Comparison of ENCODE assay signal across 14 mouse cellular contexts in the genomic region with DNA sequence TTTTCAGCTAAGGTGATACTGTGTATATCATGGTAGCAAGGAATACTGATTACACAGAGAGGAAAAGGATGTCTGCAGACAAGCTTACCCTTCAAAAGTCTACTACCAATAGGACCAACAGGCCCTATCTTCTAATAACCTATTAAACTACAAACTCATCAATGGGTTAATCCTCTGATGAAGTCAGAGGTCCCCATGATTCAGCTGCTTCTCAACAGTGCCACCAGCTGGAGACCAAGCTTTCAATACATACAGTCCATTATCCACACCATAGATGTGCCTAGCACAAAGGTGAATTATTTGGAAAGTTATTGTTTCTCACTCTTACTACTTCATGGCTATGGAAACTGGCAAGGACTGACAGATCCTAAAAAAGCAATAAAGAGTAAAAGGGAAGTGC.
"Had no signal": no experiment of that assay in that cellular context is flagged by ENCODE, and none has a peak within 500 bp of the region (broad histone marks: within the 10 kb centered on the region; RNA-seq: fewer than 3 reads in every experiment).

No protein-coding gene starts in this region.

- H3K4me3 ChIP-seq: limb, embryonic 12.5 days; liver, embryonic 13.5 days; megakaryocyte, embryonic 14.5 days; midbrain, embryonic 12.5 days; stomach, embryonic 15.5 days had no signal

- ATAC-seq: liver, postnatal 0 days; midbrain, embryonic 16.5 days had no signal

- H3K4me1 ChIP-seq: limb, embryonic 12.5 days; liver, embryonic 13.5 days; megakaryocyte, embryonic 14.5 days; stomach, embryonic 15.5 days had no signal

- H3K27ac ChIP-seq: limb, embryonic 12.5 days; liver, embryonic 13.5 days; macrophage; midbrain, embryonic 12.5 days; stomach, embryonic 15.5 days had no signal

- H3K36me3 ChIP-seq: limb, embryonic 12.5 days; liver, embryonic 13.5 days; midbrain, embryonic 12.5 days; stomach, embryonic 15.5 days had no signal

- DNase-seq: kidney, adult 18-20 months; kidney, postnatal 10 days; kidney, postnatal 4 days; liver; liver, embryonic 13.5 days; liver, postnatal 0 days; right cerebral cortex, postnatal 14 days; thymus, postnatal 36 days had no signal

- H3K9ac ChIP-seq: limb, embryonic 12.5 days; liver, embryonic 13.5 days; liver, postnatal 0 days; midbrain, embryonic 12.5 days; stomach, embryonic 15.5 days had no signal

- H3K9me3 ChIP-seq: limb, embryonic 12.5 days; liver, embryonic 13.5 days; midbrain, embryonic 12.5 days; stomach, embryonic 15.5 days had no signal

- H3K4me2 ChIP-seq: limb, embryonic 12.5 days; liver, embryonic 13.5 days; midbrain, embryonic 12.5 days; stomach, embryonic 15.5 days had no signal

- H3K27me3 ChIP-seq: limb, embryonic 12.5 days; liver, embryonic 13.5 days; megakaryocyte, embryonic 14.5 days; midbrain, embryonic 12.5 days; stomach, embryonic 15.5 days had no signal
